Mouse (Mus musculus): ENCODE results near the gene Sh3bgrl2. TPM values are rescaled to one million over a fixed set of nuclear protein-coding genes. Genes with fewer than 3 reads are reported as not detected.
A peak's percentile ranks its signal among the peaks of the same experiment; 100 is the strongest.

Gene Sh3bgrl2
- polyA plus RNA-seq, 1 experiment from 2014 or later, result 15.0 TPM

- no peak for ATAC-seq (ENCODE audit: extremely low read depth, insufficient number of reproducible peaks, low FRiP score, low TSS enrichment)
- Histone ChIP-seq H3K9me3 (no peaks in the 10 kb centered on the region), H3K4me2 (no peak overlapping the region), H3K27me3 (replicated peaks) (no peaks in the 10 kb centered on the region), H3K36me3 (no peaks in the 10 kb centered on the region), H3K27ac (replicated peaks) (no peak overlapping the region), H3K9ac (no peak overlapping the region), H3K4me1 (peaks cover 17% of the 10 kb centered on the region), H3K4me3 (no peak overlapping the region)
- 45% methylated on average over 4 of the region's 4 CpGs for WGBS
Observed at GRCm38 (mm10) chr9:83643833-83644232, 95.7 kb downstream of the Sh3bgrl2 start.

GRCm38 (mm10) chr9:83646215-83646614 lies 98.1 kb downstream of the Sh3bgrl2 start:
- Histone ChIP-seq H3K9ac (no peak overlapping the region), H3K4me2 (no peak overlapping the region), H3K36me3 (no peaks in the 10 kb centered on the region), H3K27ac (replicated peaks) (no peak overlapping the region), H3K9me3 (no peaks in the 10 kb centered on the region), H3K27me3 (replicated peaks) (no peaks in the 10 kb centered on the region), H3K4me3 (no peak overlapping the region), H3K4me1 (peaks cover 17% of the 10 kb centered on the region)
- 71% methylated on average over 2 of the region's 2 CpGs for WGBS
- ATAC-seq (ENCODE audit: extremely low read depth, insufficient number of reproducible peaks, low FRiP score, low TSS enrichment), result no peak

GRCm38 (mm10) chr9:83646691-83647090 lies 98.6 kb downstream of the Sh3bgrl2 start:
- 82% methylated on average over 5 of the region's 5 CpGs for WGBS
- Histone ChIP-seq H3K27ac (replicated peaks) (no peak overlapping the region), H3K36me3 (no peaks in the 10 kb centered on the region), H3K9ac (no peak overlapping the region), H3K4me1 (peaks cover 17% of the 10 kb centered on the region), H3K9me3 (no peaks in the 10 kb centered on the region), H3K4me3 (no peak overlapping the region), H3K4me2 (no peak overlapping the region), H3K27me3 (replicated peaks) (no peaks in the 10 kb centered on the region)
- no peak for ATAC-seq (ENCODE audit: extremely low read depth, insufficient number of reproducible peaks, low FRiP score, low TSS enrichment)

- H3K9ac ChIP-seq, result no peak overlapping the region
- ATAC-seq (ENCODE audit: extremely low read depth, insufficient number of reproducible peaks, low FRiP score, low TSS enrichment), result no peak
- H3K27me3 ChIP-seq (replicated peaks), result no peaks in the 10 kb centered on the region
- no peaks in the 10 kb centered on the region for H3K36me3 ChIP-seq
- peaks cover 12% of the 10 kb centered on the region for H3K4me1 ChIP-seq
- no peak overlapping the region for H3K4me2 ChIP-seq
- no peak overlapping the region for H3K27ac ChIP-seq (replicated peaks)
- WGBS, result 39% methylated on average over 7 of the region's 7 CpGs
- H3K4me3 ChIP-seq, result no peak overlapping the region
- H3K9me3 ChIP-seq, result no peaks in the 10 kb centered on the region
Observed at GRCm38 (mm10) chr9:83647919-83648705, 100.0 kb downstream of the Sh3bgrl2 start.

- no peak overlapping the region for H3K9ac ChIP-seq
- H3K27me3 ChIP-seq (replicated peaks), result no peaks in the 10 kb centered on the region
- 22% methylated on average over 3 of the region's 3 CpGs for WGBS
- no peaks in the 10 kb centered on the region for H3K9me3 ChIP-seq
- H3K4me3 ChIP-seq, result no peak overlapping the region
- peaks cover 5% of the 10 kb centered on the region for H3K4me1 ChIP-seq
- no peak for ATAC-seq (ENCODE audit: extremely low read depth, insufficient number of reproducible peaks, low FRiP score, low TSS enrichment)
- H3K4me2 ChIP-seq, result no peak overlapping the region
- no peaks in the 10 kb centered on the region for H3K36me3 ChIP-seq
- no peak overlapping the region for H3K27ac ChIP-seq (replicated peaks)
Observed at GRCm38 (mm10) chr9:83648733-83649132, 100.6 kb downstream of the Sh3bgrl2 start.

- H3K27ac ChIP-seq (replicated peaks), result no peak overlapping the region
- WGBS, result 69% methylated on average over 13 of the region's 13 CpGs
- H3K9ac ChIP-seq, result no peak overlapping the region
- H3K9me3 ChIP-seq, result no peaks in the 10 kb centered on the region
- no peaks in the 10 kb centered on the region for H3K36me3 ChIP-seq
- no peak overlapping the region for H3K4me2 ChIP-seq
- no peaks in the 10 kb centered on the region for H3K27me3 ChIP-seq (replicated peaks)
- no peak overlapping the region for H3K4me3 ChIP-seq
- H3K4me1 ChIP-seq, result peaks cover 3% of the 10 kb centered on the region; the same call in 1 of the 2 replicates
- no peak for ATAC-seq (ENCODE audit: extremely low read depth, insufficient number of reproducible peaks, low FRiP score, low TSS enrichment)
Observed at GRCm38 (mm10) chr9:83652015-83652414, 103.9 kb downstream of the Sh3bgrl2 start.

GRCm38 (mm10) chr9:83652590-83653172 lies 104.6 kb downstream of the Sh3bgrl2 start:
- 30% methylated on average over 15 of the region's 15 CpGs for WGBS
- no peak overlapping the region for H3K4me3 ChIP-seq
- H3K36me3 ChIP-seq, result no peaks in the 10 kb centered on the region
- H3K4me2 ChIP-seq, result no peak overlapping the region
- H3K9me3 ChIP-seq, result no peaks in the 10 kb centered on the region
- no peak overlapping the region for H3K9ac ChIP-seq
- H3K27ac ChIP-seq (replicated peaks), result no peak overlapping the region
- H3K4me1 ChIP-seq, result peaks cover 7% of the 10 kb centered on the region
- no peak for ATAC-seq (ENCODE audit: extremely low read depth, insufficient number of reproducible peaks, low FRiP score, low TSS enrichment)
- H3K27me3 ChIP-seq (replicated peaks), result no peaks in the 10 kb centered on the region

- Histone ChIP-seq H3K4me1 (peaks cover 5% of the 10 kb centered on the region), H3K36me3 (no peaks in the 10 kb centered on the region), H3K4me2 (no peak overlapping the region), H3K27me3 (replicated peaks) (no peaks in the 10 kb centered on the region), H3K9me3 (no peaks in the 10 kb centered on the region), H3K4me3 (no peak overlapping the region), H3K9ac (no peak overlapping the region), H3K27ac (replicated peaks) (no peak overlapping the region)
- ATAC-seq (ENCODE audit: extremely low read depth, insufficient number of reproducible peaks, low FRiP score, low TSS enrichment), result no peak
- 33% methylated on average over 5 of the region's 5 CpGs for WGBS
Observed at GRCm38 (mm10) chr9:83654601-83655000, 106.5 kb downstream of the Sh3bgrl2 start.

- Histone ChIP-seq H3K9ac (peak overlapping the region; percentile 50; the same call in 1 of the 2 replicates), H3K36me3 (no peaks in the 10 kb centered on the region), H3K9me3 (0 out of 2 replicates have a peak, but pooled peaks cover 4% of the 10 kb centered on the region), H3K4me1 (peaks cover 5% of the 10 kb centered on the region), H3K27me3 (replicated peaks) (no peaks in the 10 kb centered on the region), H3K4me3 (peak overlapping the region; percentile 20; the same call in 1 of the 2 replicates), H3K4me2 (peak overlapping the region; percentile 51), H3K27ac (replicated peaks) (no peak overlapping the region)
- ATAC-seq (ENCODE audit: extremely low read depth, insufficient number of reproducible peaks, low FRiP score, low TSS enrichment), result no peak
- WGBS, result 7% methylated on average over 8 of the region's 8 CpGs
Observed at GRCm38 (mm10) chr9:83656960-83657651, 109.0 kb downstream of the Sh3bgrl2 start.

- no peak overlapping the region for H3K9ac ChIP-seq
- no peaks in the 10 kb centered on the region for H3K36me3 ChIP-seq
- ATAC-seq (ENCODE audit: extremely low read depth, insufficient number of reproducible peaks, low FRiP score, low TSS enrichment), result no peak
- H3K4me1 ChIP-seq, result peaks cover 5% of the 10 kb centered on the region
- H3K4me3 ChIP-seq, result 0 out of 2 replicates have a peak overlapping the region, but pooled peaks have one; percentile 20
- H3K4me2 ChIP-seq, result peak overlapping the region; percentile 51
- 0 out of 2 replicates have a peak, but pooled peaks cover 4% of the 10 kb centered on the region for H3K9me3 ChIP-seq
- no peak overlapping the region for H3K27ac ChIP-seq (replicated peaks)
- H3K27me3 ChIP-seq (replicated peaks), result no peaks in the 10 kb centered on the region
- 34% methylated on average over 6 of the region's 6 CpGs for WGBS
Observed at GRCm38 (mm10) chr9:83657652-83658002, 109.5 kb downstream of the Sh3bgrl2 start.

- Histone ChIP-seq H3K36me3 (no peaks in the 10 kb centered on the region), H3K4me2 (no peak overlapping the region), H3K4me3 (no peak overlapping the region), H3K27ac (replicated peaks) (no peak overlapping the region), H3K4me1 (peaks cover 5% of the 10 kb centered on the region), H3K9me3 (0 out of 2 replicates have a peak, but pooled peaks cover 4% of the 10 kb centered on the region), H3K9ac (no peak overlapping the region), H3K27me3 (replicated peaks) (no peaks in the 10 kb centered on the region)
- no peak for ATAC-seq (ENCODE audit: extremely low read depth, insufficient number of reproducible peaks, low FRiP score, low TSS enrichment)
- 73% methylated on average over 2 of the region's 2 CpGs for WGBS
Observed at GRCm38 (mm10) chr9:83659081-83659480, 111.0 kb downstream of the Sh3bgrl2 start.
